Mouse (Mus musculus): ENCODE measurements around the gene Sirt3. TPM values are rescaled to one million over a fixed set of nuclear protein-coding genes. Genes with fewer than 3 reads are reported as not detected.

Gene Sirt3
- polyA plus RNA-seq, 1 experiment from 2014 or later = 25.3 TPM

- no peaks in the 10 kb centered on the region for H3K9me3 ChIP-seq (ENCODE audit: control insufficient read depth, low read length)
- peak overlapping the region; percentile 63 for H3K4me2 ChIP-seq (ENCODE audit: low read length)
- H3K9ac ChIP-seq (ENCODE audit: low read length) = no peak overlapping the region
- H3K36me3 ChIP-seq (ENCODE audit: control insufficient read depth, insufficient read depth, low read length) = no peaks in the 10 kb centered on the region
- H3K4me1 ChIP-seq (replicated peaks; ENCODE audit: control insufficient read depth, insufficient read depth, low read length) = 0 out of 2 replicates have a peak, but pooled peaks cover 3% of the 10 kb centered on the region
- no peak overlapping the region for H3K27ac ChIP-seq (ENCODE audit: low read depth)
- H3K27me3 ChIP-seq (replicated peaks; ENCODE audit: control insufficient read depth, insufficient read depth, low read length) = no peaks in the 10 kb centered on the region
- no peak for DNase-seq (ENCODE audit: low spot score)
- WGBS = 55% methylated on average over 5 of the region's 5 CpGs
- peak; percentile 18; the same call in 1 of the 2 replicates for ATAC-seq (replicated peaks; ENCODE audit: low FRiP score, low TSS enrichment, low read depth)
- peak overlapping the region; percentile 37 for H3K4me3 ChIP-seq (ENCODE audit: low read depth, low read length)
Measured at GRCm38 (mm10) chr7:140821305-140821652, 60.8 kb downstream of the Sirt3 start.

GRCm38 (mm10) chr7:140820173-140820572, 61.9 kb downstream of the Sirt3 start:
- Histone ChIP-seq H3K9me3 (ENCODE audit: control insufficient read depth, low read length) (no peaks in the 10 kb centered on the region), H3K4me1 (replicated peaks; ENCODE audit: control insufficient read depth, insufficient read depth, low read length) (0 out of 2 replicates have a peak, but pooled peaks cover 3% of the 10 kb centered on the region), H3K9ac (ENCODE audit: low read length) (no peak overlapping the region), H3K4me3 (ENCODE audit: low read depth, low read length) (no peak overlapping the region), H3K27ac (ENCODE audit: low read depth) (no peak overlapping the region), H3K4me2 (ENCODE audit: low read length) (no peak overlapping the region), H3K27me3 (replicated peaks; ENCODE audit: control insufficient read depth, insufficient read depth, low read length) (no peaks in the 10 kb centered on the region), H3K36me3 (ENCODE audit: control insufficient read depth, insufficient read depth, low read length) (no peaks in the 10 kb centered on the region)
- 68% methylated on average over 4 of the region's 4 CpGs for WGBS
- ATAC-seq (replicated peaks; ENCODE audit: low FRiP score, low TSS enrichment, low read depth) = no peak
- DNase-seq (ENCODE audit: low spot score) = peak; percentile 39

Other genes with a start within 250 kb of the Sirt3 start
- not detected in 2 replicates for gene Olfr53, start 235.9 kb downstream of the Sirt3 start, polyA plus RNA-seq (2014; fragmentation: Nextera tagmentation; extraction: Ambion mirVana)
- not detected in 2 replicates for gene Olfr539, start 222.4 kb downstream of the Sirt3 start, polyA plus RNA-seq (2014; fragmentation: Nextera tagmentation; extraction: Ambion mirVana)
- not detected in 2 replicates for gene Olfr45, start 200.4 kb downstream of the Sirt3 start, polyA plus RNA-seq (2014; fragmentation: Nextera tagmentation; extraction: Ambion mirVana)
- not detected in 2 replicates for gene Olfr541, start 185.0 kb downstream of the Sirt3 start, polyA plus RNA-seq (2014; fragmentation: Nextera tagmentation; extraction: Ambion mirVana)
- not detected in 2 replicates for gene Cyp2e1, start 118.6 kb downstream of the Sirt3 start, polyA plus RNA-seq (2014; fragmentation: Nextera tagmentation; extraction: Ambion mirVana)
- gene Syce1, start 94.5 kb downstream of the Sirt3 start, polyA plus RNA-seq (2014; fragmentation: Nextera tagmentation; extraction: Ambion mirVana) = 0.30 and 0.45 TPM in 2 replicates
- 2.8 and 3.0 TPM in 2 replicates for gene Zfp941, start 60.1 kb downstream of the Sirt3 start, polyA plus RNA-seq (2014; fragmentation: Nextera tagmentation; extraction: Ambion mirVana)
- gene Urah, start 47.3 kb downstream of the Sirt3 start, polyA plus RNA-seq (2014; fragmentation: Nextera tagmentation; extraction: Ambion mirVana) = 1.3 and 3.2 TPM in 2 replicates
- not detected in 2 replicates for gene Scgb1c1, start 36.8 kb downstream of the Sirt3 start, polyA plus RNA-seq (2014; fragmentation: Nextera tagmentation; extraction: Ambion mirVana)
- gene Odf3, start 34.5 kb downstream of the Sirt3 start, polyA plus RNA-seq (2014; fragmentation: Nextera tagmentation; extraction: Ambion mirVana) = not detected in 2 replicates
- not detected in 2 replicates for gene Gm45785, start 26.0 kb downstream of the Sirt3 start, polyA plus RNA-seq (2014; fragmentation: Nextera tagmentation; extraction: Ambion mirVana)
- 64.9 and 82.6 TPM in 2 replicates for gene Ric8a, start 25.4 kb downstream of the Sirt3 start, polyA plus RNA-seq (2014; fragmentation: Nextera tagmentation; extraction: Ambion mirVana)
- gene Bet1l, start 24.7 kb downstream of the Sirt3 start, polyA plus RNA-seq (2014; fragmentation: Nextera tagmentation; extraction: Ambion mirVana) = 42.3 and 43.7 TPM in 2 replicates
- gene Psmd13, start 341 bp downstream of the Sirt3 start, polyA plus RNA-seq (2014; fragmentation: Nextera tagmentation; extraction: Ambion mirVana) = 151 and 154 TPM in 2 replicates
- gene Cox8b, start 18.1 kb upstream of the Sirt3 start, polyA plus RNA-seq (2014; fragmentation: Nextera tagmentation; extraction: Ambion mirVana) = 0.62 and 0.83 TPM in 2 replicates
- gene Nlrp6, start 38.6 kb upstream of the Sirt3 start, polyA plus RNA-seq (2014; fragmentation: Nextera tagmentation; extraction: Ambion mirVana) = 12.5 and 18.4 TPM in 2 replicates
- 26.9 and 29.2 TPM in 2 replicates for gene Pgghg, start 59.1 kb upstream of the Sirt3 start, polyA plus RNA-seq (2014; fragmentation: Nextera tagmentation; extraction: Ambion mirVana)
- 0.94 and 2.3 TPM in 2 replicates for gene Ifitm5, start 68.0 kb upstream of the Sirt3 start, polyA plus RNA-seq (2014; fragmentation: Nextera tagmentation; extraction: Ambion mirVana)
- 0.81 TPM in 1 of 2 replicates, not detected in the other for gene Gm45717, start 73.6 kb upstream of the Sirt3 start, polyA plus RNA-seq (2014; fragmentation: Nextera tagmentation; extraction: Ambion mirVana)
- 1,598 and 1,676 TPM in 2 replicates for gene Ifitm2, start 73.7 kb upstream of the Sirt3 start, polyA plus RNA-seq (2014; fragmentation: Nextera tagmentation; extraction: Ambion mirVana)
- 198 and 221 TPM in 2 replicates for gene Ifitm1, start 84.9 kb upstream of the Sirt3 start, polyA plus RNA-seq (2014; fragmentation: Nextera tagmentation; extraction: Ambion mirVana)
- 295 and 303 TPM in 2 replicates for gene Ifitm3, start 128.5 kb upstream of the Sirt3 start, polyA plus RNA-seq (2014; fragmentation: Nextera tagmentation; extraction: Ambion mirVana)
- gene Ifitm6, start 135.6 kb upstream of the Sirt3 start, polyA plus RNA-seq (2014; fragmentation: Nextera tagmentation; extraction: Ambion mirVana) = 0.78 and 1.2 TPM in 2 replicates
- gene Gm17387, start 146.8 kb upstream of the Sirt3 start, polyA plus RNA-seq (2014; fragmentation: Nextera tagmentation; extraction: Ambion mirVana) = not detected in 2 replicates
- gene B4galnt4, start 178.8 kb upstream of the Sirt3 start, polyA plus RNA-seq (2014; fragmentation: Nextera tagmentation; extraction: Ambion mirVana) = 9.2 and 13.6 TPM in 2 replicates
- gene Pkp3, start 195.9 kb upstream of the Sirt3 start, polyA plus RNA-seq (2014; fragmentation: Nextera tagmentation; extraction: Ambion mirVana) = 11.6 and 14.7 TPM in 2 replicates
- 10.6 and 11.2 TPM in 2 replicates for gene Sigirr, start 218.3 kb upstream of the Sirt3 start, polyA plus RNA-seq (2014; fragmentation: Nextera tagmentation; extraction: Ambion mirVana)
- gene Ano9, start 235.5 kb upstream of the Sirt3 start, polyA plus RNA-seq (2014; fragmentation: Nextera tagmentation; extraction: Ambion mirVana) = 18.5 and 20.3 TPM in 2 replicates
- gene Ptdss2, start 240.1 kb upstream of the Sirt3 start, polyA plus RNA-seq (2014; fragmentation: Nextera tagmentation; extraction: Ambion mirVana) = 62.6 and 63.9 TPM in 2 replicates